Mouse (Mus musculus): ENCODE measurements around the gene Eif2s1.

- TF ChIP-seq TAL1 (IDR thresholded peaks at IDR 0.05; ENCODE audit: low read length) = no peak
- no peak for TF ChIP-seq GATA1 (IDR thresholded peaks at IDR 0.05; ENCODE audit: low read length)
Measured at GRCm38 (mm10) chr12:78868115-78868514, 6.5 kb downstream of the Eif2s1 start.
